Mouse (Mus musculus): ENCODE measurements around the gene Aldh1a3.

The Aldh1a3 gene

GRCm38 (mm10) chr7:66418981-66419380, 8.3 kb downstream of the Aldh1a3 start:
- in situ Hi-C loops (cut with MboI, MseI), result no loop called here

- in situ Hi-C loops (cut with MboI, MseI), result no loop called here
Measured at GRCm38 (mm10) chr7:66416829-66417228, 10.5 kb downstream of the Aldh1a3 start.

- in situ Hi-C loops (cut with MboI, MseI), result no loop called here
Measured at GRCm38 (mm10) chr7:66413093-66413492, 14.2 kb downstream of the Aldh1a3 start.

- in situ Hi-C loops (cut with MboI, MseI), result no loop called here
Measured at GRCm38 (mm10) chr7:66409433-66409832, 17.9 kb downstream of the Aldh1a3 start.

GRCm38 (mm10) chr7:66406971-66407370, 20.3 kb downstream of the Aldh1a3 start:
- in situ Hi-C loops (cut with MboI, MseI), result no loop called here

- in situ Hi-C loops (cut with MboI, MseI), result no loop called here
Measured at GRCm38 (mm10) chr7:66405951-66406721, 21.2 kb downstream of the Aldh1a3 start.

- in situ Hi-C loops (cut with MboI, MseI), result no loop called here
Measured at GRCm38 (mm10) chr7:66405541-66405940, 21.8 kb downstream of the Aldh1a3 start.

- in situ Hi-C loops (cut with MboI, MseI), result no loop called here
Measured at GRCm38 (mm10) chr7:66404802-66405201, 22.5 kb downstream of the Aldh1a3 start.

GRCm38 (mm10) chr7:66404141-66404540, 23.2 kb downstream of the Aldh1a3 start:
- in situ Hi-C loops (cut with MboI, MseI), result no loop called here

- in situ Hi-C loops (cut with MboI, MseI), result no loop called here
Measured at GRCm38 (mm10) chr7:66402876-66403275, 24.4 kb downstream of the Aldh1a3 start.

GRCm38 (mm10) chr7:66401605-66402004, 25.7 kb downstream of the Aldh1a3 start:
- in situ Hi-C loops (cut with MboI, MseI), result no loop called here

GRCm38 (mm10) chr7:66397288-66397687, 30.0 kb downstream of the Aldh1a3 start:
- in situ Hi-C loops (cut with MboI, MseI), result no loop called here

GRCm38 (mm10) chr7:66388621-66389532, 38.4 kb downstream of the Aldh1a3 start:
- in situ Hi-C loops (cut with MboI, MseI), result loop anchor here in 1 of 2 experiments (5.0 kb wide), 2 partner anchors 82 to 287 kb away; no protein-coding TSS in a partner anchor

- in situ Hi-C loops (cut with MboI, MseI), result loop anchor here in 1 of 2 experiments (5.0 kb wide), 2 partner anchors 81 to 286 kb away; no protein-coding TSS in a partner anchor
Measured at GRCm38 (mm10) chr7:66387813-66388521, 39.4 kb downstream of the Aldh1a3 start, which contains the start of gene Lrrk1. Gene Lrrk1, minus strand, starts transcription at chr7:66388350.

- in situ Hi-C loops (cut with MboI, MseI), result loop anchor here in 1 of 2 experiments (5.0 kb wide), 2 partner anchors 80 to 285 kb away; no protein-coding TSS in a partner anchor
Measured at GRCm38 (mm10) chr7:66387419-66387812, 39.9 kb downstream of the Aldh1a3 start.

- in situ Hi-C loops (cut with MboI, MseI), result loop anchor here in 1 of 2 experiments (5.0 kb wide), 2 partner anchors 79 to 284 kb away; no protein-coding TSS in a partner anchor
Measured at GRCm38 (mm10) chr7:66386411-66386810, 40.9 kb downstream of the Aldh1a3 start.

GRCm38 (mm10) chr7:66385826-66386225, 41.5 kb downstream of the Aldh1a3 start:
- in situ Hi-C loops (cut with MboI, MseI), result loop anchor here in 1 of 2 experiments (5.0 kb wide), 2 partner anchors 79 to 284 kb away; no protein-coding TSS in a partner anchor

- in situ Hi-C loops (cut with MboI, MseI), result loop anchor here in 1 of 2 experiments (5.0 kb wide), 2 partner anchors 78 to 283 kb away; no protein-coding TSS in a partner anchor
Measured at GRCm38 (mm10) chr7:66384891-66385290, 42.4 kb downstream of the Aldh1a3 start.

- in situ Hi-C loops (cut with MboI, MseI), result no loop called here
Measured at GRCm38 (mm10) chr7:66384213-66384612, 43.1 kb downstream of the Aldh1a3 start.

- in situ Hi-C loops (cut with MboI, MseI), result loop anchor here in 1 of 2 experiments (5.0 kb wide), 1 partner anchor 69 kb away; no protein-coding TSS in a partner anchor
Measured at GRCm38 (mm10) chr7:66376560-66376959, 50.8 kb downstream of the Aldh1a3 start.

- in situ Hi-C loops (cut with MboI, MseI), result loop anchor here in 1 of 2 experiments (5.0 kb wide), 1 partner anchor 68 kb away; no protein-coding TSS in a partner anchor
Measured at GRCm38 (mm10) chr7:66375736-66376135, 51.6 kb downstream of the Aldh1a3 start.

Measured in T-helper 17 cell (primary cell).